Comparison of ENCODE assay signal across 9 mouse cellular contexts in genomic region chr16:38347588-38347987, GRCm38 (mm10). TPM values are rescaled to one million over a fixed set of nuclear protein-coding genes. Genes with fewer than 3 reads are reported as not detected.
DNase-seq lines count a peak whose midpoint lies in the region; ATAC-seq and TF ChIP-seq lines count a peak whose summit lies in the region.
"Had no signal": no experiment of that assay in that cellular context is flagged by ENCODE, and none has a peak within 500 bp of the region (broad histone marks: within the 10 kb centered on the region; RNA-seq: fewer than 3 reads in every experiment).

No protein-coding gene starts in this region.

- 48% methylated on average over 6 of the region's 6 CpGs for WGBS in liver, adult 2 months
- WGBS in embryonic facial prominence, embryonic 13.5 days, result 54% methylated on average over 6 of the region's 6 CpGs
- WGBS in intestine, embryonic 16.5 days, result 56% methylated on average over 6 of the region's 6 CpGs
- 64% methylated on average over 6 of the region's 6 CpGs for WGBS in neural tube, embryonic 12.5 days

- peaks cover 4% of the 10 kb centered on the region; the same call in 1 of the 2 replicates for H3K4me1 ChIP-seq in liver, adult 2 months (ENCODE audit: control insufficient read depth, insufficient read depth, low read length)
- peaks cover 9% of the 10 kb centered on the region; the same call in 1 of the 2 replicates for H3K4me1 ChIP-seq in embryonic facial prominence, embryonic 13.5 days
- H3K4me1 ChIP-seq in intestine, embryonic 16.5 days (ENCODE audit: control insufficient read depth, insufficient read depth, low read length), result peaks cover 11% of the 10 kb centered on the region
- peaks cover 5% of the 10 kb centered on the region; the same call in 1 of the 2 replicates for H3K4me1 ChIP-seq in neural tube, embryonic 12.5 days

- no peak overlapping the region for H3K27ac ChIP-seq in liver, adult 2 months (replicated peaks; ENCODE audit: insufficient read depth, low read depth, low read length)
- no peak overlapping the region for H3K27ac ChIP-seq in embryonic facial prominence, embryonic 13.5 days
- H3K27ac ChIP-seq in intestine, embryonic 16.5 days (ENCODE audit: low read length), result no peak overlapping the region
- no peak overlapping the region for H3K27ac ChIP-seq in neural tube, embryonic 12.5 days

- H3K36me3 ChIP-seq in liver, adult 2 months (ENCODE audit: control insufficient read depth, insufficient read depth, low read length), result peaks cover 20% of the 10 kb centered on the region
- peaks cover 31% of the 10 kb centered on the region for H3K36me3 ChIP-seq in embryonic facial prominence, embryonic 13.5 days
- 0 out of 2 replicates have a peak, but pooled peaks cover 3% of the 10 kb centered on the region for H3K36me3 ChIP-seq in intestine, embryonic 16.5 days (ENCODE audit: control insufficient read depth, insufficient read depth, low read length)
- peaks cover 30% of the 10 kb centered on the region for H3K36me3 ChIP-seq in neural tube, embryonic 12.5 days

- H3K79me2 ChIP-seq in liver, adult 2 months (ENCODE audit: control insufficient read depth, insufficient read depth, low read length), result no peaks in the 10 kb centered on the region

- H3K4me3 ChIP-seq in liver, adult 2 months (ENCODE audit: insufficient read depth, low read depth, low read length), result peak overlapping the region; percentile 45
- H3K4me3 ChIP-seq in embryonic facial prominence, embryonic 13.5 days, result peak overlapping the region; percentile 96
- peak overlapping the region; percentile 69 for H3K4me3 ChIP-seq in intestine, embryonic 16.5 days (ENCODE audit: low read length)
- H3K4me3 ChIP-seq in neural tube, embryonic 12.5 days, result peak overlapping the region; percentile 93

- no peaks in the 10 kb centered on the region for H3K27me3 ChIP-seq in liver, adult 2 months (ENCODE audit: control insufficient read depth, insufficient read depth, low read length)
- H3K27me3 ChIP-seq in embryonic facial prominence, embryonic 13.5 days, result no peaks in the 10 kb centered on the region
- no peaks in the 10 kb centered on the region for H3K27me3 ChIP-seq in intestine, embryonic 16.5 days (replicated peaks; ENCODE audit: control insufficient read depth, insufficient read depth, low read length)
- H3K27me3 ChIP-seq in neural tube, embryonic 12.5 days (replicated peaks), result no peaks in the 10 kb centered on the region

- peak; percentile 9 for DNase-seq in liver, adult 2 months (ENCODE audit: extremely low read depth, low read depth, low spot score)
- DNase-seq in liver, result no peak
- no peak for DNase-seq in frontal cortex, postnatal 36 days (ENCODE audit: low spot score in 2 of 2)
- no peak for DNase-seq in spleen, adult 12 weeks (ENCODE audit: low spot score)
- DNase-seq in thymus, postnatal 10 days (ENCODE audit: low spot score in 2 of 2), result no peak

- no peak for ATAC-seq in embryonic facial prominence, embryonic 13.5 days (ENCODE audit: insufficient number of reproducible peaks, insufficient read depth, low FRiP score, low TSS enrichment, low read depth)
- ATAC-seq in intestine, embryonic 16.5 days, result no peak
- no peak for ATAC-seq in neural tube, embryonic 12.5 days (ENCODE audit: low FRiP score, low read depth)

- peak overlapping the region; percentile 69 for H3K4me2 ChIP-seq in embryonic facial prominence, embryonic 13.5 days
- peak overlapping the region; percentile 59 for H3K4me2 ChIP-seq in intestine, embryonic 16.5 days (ENCODE audit: low read depth, low read length)
- H3K4me2 ChIP-seq in neural tube, embryonic 12.5 days (replicated peaks), result peak overlapping the region; percentile 71

- TF ChIP-seq POLR2A in liver, adult 2 months (IDR thresholded peaks at IDR 0.05; ENCODE audit: extremely low read depth, insufficient read depth, low read length), result no peak

- no peak overlapping the region for H3K9ac ChIP-seq in liver, adult 2 months (ENCODE audit: low read depth, low read length)
- H3K9ac ChIP-seq in embryonic facial prominence, embryonic 13.5 days, result peak overlapping the region; percentile 93; the same call in 1 of the 2 replicates
- no peak overlapping the region for H3K9ac ChIP-seq in intestine, embryonic 16.5 days (ENCODE audit: low read depth, low read length)
- H3K9ac ChIP-seq in neural tube, embryonic 12.5 days, result peak overlapping the region; percentile 83

- TF ChIP-seq CTCF in liver, adult 2 months (IDR thresholded peaks at IDR 0.05; ENCODE audit: low read depth, low read length), result no peak

- H3K9me3 ChIP-seq in embryonic facial prominence, embryonic 13.5 days, result no peaks in the 10 kb centered on the region
- no peaks in the 10 kb centered on the region for H3K9me3 ChIP-seq in intestine, embryonic 16.5 days (ENCODE audit: control insufficient read depth, low read length)
- no peaks in the 10 kb centered on the region for H3K9me3 ChIP-seq in neural tube, embryonic 12.5 days

RNA-seq across cellular contexts. Expression of gene Gm21987, which starts 0.7 kb away (rescaled TPM):
- total RNA-seq in liver, adult 2 months (2014; rRNA removed), result not detected in 2 replicates
- polyA plus RNA-seq in liver, adult 2 months (2012; rRNA removed), result not detected in 2 replicates
- not detected in 2 replicates for polyA plus RNA-seq in embryonic facial prominence, embryonic 13.5 days (2015; fragmentation: Nextera tagmentation; extraction: Ambion mirVana)
- polyA plus RNA-seq in intestine, embryonic 16.5 days (2015; fragmentation: Nextera tagmentation; extraction: Ambion mirVana), result 0.54 and 1.6 TPM in 2 replicates
- not detected in 2 replicates for polyA plus RNA-seq in neural tube, embryonic 12.5 days (2016; fragmentation: Nextera tagmentation; extraction: Ambion mirVana)
- total RNA-seq: heart, postnatal 10 days had no signal

RNA-seq across cellular contexts. Expression of gene Cox17, which starts 0.8 kb away (rescaled TPM):
- 56.6 and 69.9 TPM in 2 replicates for total RNA-seq in liver, adult 2 months (2014; rRNA removed)
- polyA plus RNA-seq in liver, adult 2 months (2012; rRNA removed), result 39.4 and 46.7 TPM in 2 replicates
- 104 and 105 TPM in 2 replicates for polyA plus RNA-seq in embryonic facial prominence, embryonic 13.5 days (2015; fragmentation: Nextera tagmentation; extraction: Ambion mirVana)
- polyA plus RNA-seq in intestine, embryonic 16.5 days (2015; fragmentation: Nextera tagmentation; extraction: Ambion mirVana), result 223 and 249 TPM in 2 replicates
- 127 and 128 TPM in 2 replicates for polyA plus RNA-seq in neural tube, embryonic 12.5 days (2016; fragmentation: Nextera tagmentation; extraction: Ambion mirVana)

RNA-seq across cellular contexts. Expression of gene Maats1, which starts 5.6 kb away (rescaled TPM):
- not detected in 2 replicates for total RNA-seq in liver, adult 2 months (2014; rRNA removed)
- polyA plus RNA-seq in liver, adult 2 months (2012; rRNA removed), result not detected in 2 replicates
- 0.08 and 0.52 TPM in 2 replicates for polyA plus RNA-seq in embryonic facial prominence, embryonic 13.5 days (2015; fragmentation: Nextera tagmentation; extraction: Ambion mirVana)
- 0.18 and 0.31 TPM in 2 replicates for polyA plus RNA-seq in intestine, embryonic 16.5 days (2015; fragmentation: Nextera tagmentation; extraction: Ambion mirVana)
- 0.22 and 0.25 TPM in 2 replicates for polyA plus RNA-seq in neural tube, embryonic 12.5 days (2016; fragmentation: Nextera tagmentation; extraction: Ambion mirVana)
- total RNA-seq: heart, postnatal 10 days had no signal

RNA-seq across cellular contexts. Expression of gene Popdc2, which starts 14.4 kb away (rescaled TPM):
- 0.18 TPM in 1 of 2 replicates, not detected in the other for total RNA-seq in liver, adult 2 months (2014; rRNA removed)
- 0.18 and 0.73 TPM in 2 replicates for polyA plus RNA-seq in liver, adult 2 months (2012; rRNA removed)
- polyA plus RNA-seq in embryonic facial prominence, embryonic 13.5 days (2015; fragmentation: Nextera tagmentation; extraction: Ambion mirVana), result 1.6 and 2.1 TPM in 2 replicates
- 15.0 and 20.2 TPM in 2 replicates for polyA plus RNA-seq in intestine, embryonic 16.5 days (2015; fragmentation: Nextera tagmentation; extraction: Ambion mirVana)
- polyA plus RNA-seq in neural tube, embryonic 12.5 days (2016; fragmentation: Nextera tagmentation; extraction: Ambion mirVana), result 0.61 and 0.94 TPM in 2 replicates

RNA-seq across cellular contexts. Expression of gene Nr1i2, which starts 53.0 kb away (rescaled TPM):
- total RNA-seq in liver, adult 2 months (2014; rRNA removed), result 72.3 TPM in 2 replicates
- 45.8 and 53.6 TPM in 2 replicates for polyA plus RNA-seq in liver, adult 2 months (2012; rRNA removed)
- polyA plus RNA-seq in embryonic facial prominence, embryonic 13.5 days (2015; fragmentation: Nextera tagmentation; extraction: Ambion mirVana), result 0.10 TPM in 1 of 2 replicates, not detected in the other
- polyA plus RNA-seq in intestine, embryonic 16.5 days (2015; fragmentation: Nextera tagmentation; extraction: Ambion mirVana), result 17.4 and 17.9 TPM in 2 replicates
- polyA plus RNA-seq in neural tube, embryonic 12.5 days (2016; fragmentation: Nextera tagmentation; extraction: Ambion mirVana), result not detected in 2 replicates
- total RNA-seq: heart, postnatal 10 days had no signal

Comparison
In these comparisons a context has a peak if more than half of its experiments do, and no peak if none do; other contexts are left out.
1. H3K4me3 ChIP-seq: peak in every context shown above with its lines; median percentile 96 in embryonic facial prominence, embryonic 13.5 days; 93 in neural tube, embryonic 12.5 days; 69 in intestine, embryonic 16.5 days; 45 in liver, adult 2 months.
2. H3K9ac ChIP-seq: peak in embryonic facial prominence, embryonic 13.5 days (single experiment) and neural tube, embryonic 12.5 days (single experiment); none in liver, adult 2 months (single experiment) and intestine, embryonic 16.5 days (single experiment).
3. Peak in every context shown above with its lines, with median percentiles within 50 percentile points of each other: H3K4me2 ChIP-seq.